Mouse (Mus musculus) spleen, postnatal 14 days (tissue): ENCODE data around the gene Adamts12.
A peak's percentile ranks its signal among the peaks of the same experiment; 100 is the strongest.

ENCODE experiments used
- DNase-seq, 2 experiments: peaks; one replicate each; pipeline ENCODE4 v3.0.0; 2021 to 2022; ENCODE audit warnings: low spot score in 2 of 2

Gene Adamts12

DNA sequence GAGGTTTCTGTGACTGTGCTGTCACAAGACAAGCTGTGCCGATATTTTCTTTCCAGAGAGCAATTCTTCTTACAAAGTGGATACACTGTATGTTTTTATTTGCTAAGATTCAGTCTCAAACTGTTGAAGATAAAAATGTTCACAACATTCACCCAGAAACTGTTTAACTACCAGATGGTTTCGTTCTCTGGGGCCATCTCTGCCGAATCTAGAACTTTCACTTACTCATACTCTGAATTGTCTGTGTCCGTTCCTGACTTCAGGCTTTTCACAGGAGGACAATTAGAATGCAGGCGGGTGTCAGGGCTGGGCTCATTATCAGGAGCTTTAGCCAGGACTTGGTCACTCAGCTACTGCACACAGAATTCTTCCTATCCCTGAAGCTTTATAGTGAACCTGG lies 227.7 kb downstream of the Adamts12 start:
- no peak for DNase-seq

DNA sequence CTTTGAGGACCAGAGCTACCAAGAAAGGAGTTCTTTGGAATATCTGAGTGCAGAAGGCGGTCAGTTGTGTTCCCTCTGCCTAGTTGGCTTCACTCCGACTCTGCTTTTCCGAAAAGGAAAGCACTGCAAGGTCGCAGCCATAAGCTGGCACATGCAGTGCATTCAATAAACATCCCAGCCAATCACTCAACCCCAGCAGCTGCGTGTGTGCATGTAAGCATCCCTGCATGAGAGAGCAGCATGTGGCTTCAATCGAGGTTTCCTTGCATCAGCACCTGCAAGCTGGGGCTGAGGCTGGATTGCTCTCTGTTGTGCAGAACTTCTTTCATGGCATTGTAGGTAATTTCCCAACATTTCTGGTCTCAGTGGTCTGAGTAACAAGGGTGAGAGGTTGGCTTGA lies 230.4 kb downstream of the Adamts12 start:
- DNase-seq: no peak

DNA sequence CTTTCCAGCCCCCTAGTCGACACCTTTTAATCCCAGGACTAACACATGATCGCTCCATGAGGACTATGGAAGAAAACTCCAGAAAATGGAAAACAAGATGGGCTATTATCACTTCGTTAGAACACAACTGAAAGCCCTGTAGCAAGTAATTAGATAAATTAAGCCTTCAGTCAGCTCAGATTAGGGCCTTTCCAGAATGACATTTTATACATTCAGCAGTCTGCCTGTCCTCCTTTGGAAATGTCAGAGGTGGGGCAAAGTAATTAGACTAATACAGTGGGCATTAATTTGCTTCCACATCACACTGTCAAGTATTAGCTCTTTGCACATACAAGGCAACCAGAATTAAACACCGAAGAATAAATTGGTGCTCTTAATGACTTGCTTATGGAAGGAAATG lies 233.4 kb downstream of the Adamts12 start:
- no peak for DNase-seq

DNA sequence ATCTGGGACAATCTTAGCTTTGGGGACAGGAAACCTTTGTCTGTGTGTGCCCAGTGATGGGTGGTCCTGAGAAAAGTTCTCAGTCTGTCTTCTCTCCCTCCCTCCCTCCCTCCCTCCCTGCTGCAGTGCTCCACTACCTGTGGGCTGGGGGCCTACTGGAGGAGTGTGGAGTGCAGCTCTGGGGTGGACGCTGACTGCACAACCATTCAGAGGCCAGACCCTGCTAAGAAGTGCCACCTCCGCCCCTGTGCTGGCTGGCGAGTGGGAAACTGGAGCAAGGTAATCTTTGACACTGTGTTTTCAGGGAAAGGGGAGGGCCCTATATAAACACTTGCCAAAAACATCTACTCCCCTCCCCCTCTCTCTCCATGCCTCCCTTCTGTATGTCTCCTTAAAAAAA lies 252.5 kb downstream of the Adamts12 start:
- DNase-seq: no peak

DNA sequence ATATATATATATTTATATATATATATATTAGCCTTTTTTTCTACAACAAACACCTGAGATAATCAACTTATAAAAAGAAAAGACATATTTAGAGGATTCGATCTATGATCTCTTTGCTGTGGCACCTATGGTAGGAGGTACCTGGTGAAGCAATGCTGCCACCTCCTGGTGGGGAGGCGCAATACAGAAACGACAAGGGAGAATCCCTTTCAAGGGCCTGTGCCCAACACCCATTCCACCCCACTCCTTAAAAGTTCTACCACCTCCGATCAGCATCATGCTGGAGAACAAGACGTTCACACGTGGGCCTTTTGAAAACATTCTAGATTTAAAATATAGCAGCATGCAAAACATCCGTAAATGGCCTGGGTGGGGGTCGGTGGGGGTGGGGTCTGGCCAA lies 255.9 kb downstream of the Adamts12 start:
- DNase-seq: peak in 1 of 2 experiments; percentile 7

DNA sequence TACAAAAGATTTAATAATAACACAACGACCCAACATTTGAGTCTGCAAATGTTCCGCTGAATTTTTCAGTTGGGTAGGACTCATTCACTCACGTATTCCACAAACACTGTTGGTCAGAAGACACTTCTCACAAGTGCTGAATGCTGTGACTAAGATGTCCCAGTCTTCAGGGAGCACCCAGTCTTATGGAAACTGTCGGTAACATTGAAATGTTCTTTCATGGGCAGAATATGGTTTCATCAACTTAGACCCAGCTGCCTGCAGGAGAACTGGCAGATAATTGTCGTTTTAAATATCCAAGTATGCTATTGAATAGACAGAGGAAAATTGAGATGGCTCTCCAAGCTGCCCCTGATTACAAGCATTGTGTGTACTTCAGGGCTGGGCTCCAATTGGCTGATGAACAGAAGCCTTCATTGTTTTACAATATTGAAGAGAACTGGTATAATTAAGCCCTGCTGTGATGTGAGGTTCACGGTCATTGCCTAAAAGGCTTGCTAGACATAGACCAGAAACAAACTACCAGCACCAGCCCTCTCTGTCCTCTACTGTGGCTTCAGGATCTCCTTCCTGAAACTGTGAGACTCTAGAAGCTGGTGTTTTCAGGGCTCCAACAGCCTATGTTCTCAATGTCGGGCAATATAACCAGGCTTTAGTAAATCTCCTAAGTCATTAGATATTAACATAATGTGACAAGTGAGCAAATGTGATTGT lies 275.0 kb downstream of the Adamts12 start:
- DNase-seq: no peak

DNA sequence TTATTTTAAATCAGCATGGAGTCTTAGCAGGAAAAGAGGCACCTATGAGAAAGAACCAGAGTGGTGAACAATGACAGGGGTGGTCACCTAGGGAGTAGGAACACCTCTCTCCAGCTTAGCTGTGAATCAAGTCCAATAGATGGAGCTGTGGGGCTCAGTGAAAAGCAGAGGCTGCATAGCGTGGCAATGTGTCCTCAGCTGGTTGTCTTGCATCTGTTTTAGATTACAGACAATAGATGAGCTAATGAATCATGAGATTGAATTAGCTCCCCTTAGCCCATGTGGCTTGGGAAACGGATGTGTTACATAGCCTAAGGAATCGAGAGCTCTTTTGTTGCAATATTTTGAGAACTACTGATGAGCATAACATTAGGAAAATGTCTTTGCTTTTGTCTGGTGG lies 291.3 kb downstream of the Adamts12 start:
- DNase-seq: no peak

DNA sequence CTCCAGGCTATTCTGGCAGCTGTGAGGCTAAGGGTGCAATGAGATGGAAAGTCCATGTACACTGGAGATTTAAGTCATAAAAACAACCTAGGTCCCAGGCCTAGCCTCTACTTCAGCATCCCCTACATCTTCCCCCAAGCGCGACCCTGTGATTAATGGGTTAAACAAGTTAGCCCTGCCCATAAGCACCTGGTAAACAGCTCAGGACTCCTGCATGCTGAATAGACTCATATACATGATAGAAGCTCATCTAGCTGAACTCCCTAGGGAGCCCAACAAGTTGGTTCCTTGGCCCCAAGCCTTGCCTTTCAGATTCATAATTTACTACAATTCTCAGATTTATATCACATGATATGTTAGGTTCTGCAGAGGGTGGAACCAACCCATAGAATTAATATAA lies 292.9 kb downstream of the Adamts12 start:
- DNase-seq: no peak

DNA sequence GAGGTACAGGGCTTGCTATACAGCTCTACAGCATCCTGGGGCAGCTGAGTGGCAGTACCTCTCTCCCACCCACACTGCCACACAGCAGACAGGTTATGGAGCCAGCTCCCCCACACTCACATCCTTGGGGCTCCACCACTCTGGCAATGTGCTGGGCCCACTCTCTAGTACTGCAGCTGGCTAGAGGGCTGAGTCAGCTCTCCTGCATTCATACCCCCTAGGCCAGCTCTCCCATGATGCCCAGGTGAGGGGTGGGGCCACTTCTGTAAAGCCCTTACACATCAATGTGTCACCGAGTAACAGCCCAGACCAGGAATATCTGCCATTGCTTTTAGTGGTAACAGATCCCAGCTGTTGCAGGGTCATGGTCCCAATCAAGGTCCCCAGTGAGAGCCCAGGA lies 296.3 kb downstream of the Adamts12 start:
- no peak for DNase-seq

DNA sequence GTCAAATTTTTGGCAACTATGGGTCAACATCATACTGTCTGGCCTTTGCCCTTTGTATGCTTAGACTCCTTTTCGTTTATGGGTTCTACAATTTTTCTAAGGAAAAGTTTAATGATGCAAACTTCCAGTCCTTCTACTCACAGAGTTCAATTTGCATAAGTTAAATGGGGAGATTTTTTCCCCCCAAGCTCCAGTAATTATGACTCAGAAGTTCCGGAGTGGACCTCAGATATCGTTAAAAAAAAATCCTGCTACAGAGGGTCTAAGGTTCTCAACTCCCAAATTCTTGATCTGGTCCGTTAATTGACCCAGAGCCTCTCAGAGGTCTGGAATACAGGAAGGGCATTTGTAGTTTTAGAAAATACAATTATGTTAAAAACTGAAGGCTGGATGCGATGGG lies 297.2 kb downstream of the Adamts12 start:
- DNase-seq: no peak

DNA sequence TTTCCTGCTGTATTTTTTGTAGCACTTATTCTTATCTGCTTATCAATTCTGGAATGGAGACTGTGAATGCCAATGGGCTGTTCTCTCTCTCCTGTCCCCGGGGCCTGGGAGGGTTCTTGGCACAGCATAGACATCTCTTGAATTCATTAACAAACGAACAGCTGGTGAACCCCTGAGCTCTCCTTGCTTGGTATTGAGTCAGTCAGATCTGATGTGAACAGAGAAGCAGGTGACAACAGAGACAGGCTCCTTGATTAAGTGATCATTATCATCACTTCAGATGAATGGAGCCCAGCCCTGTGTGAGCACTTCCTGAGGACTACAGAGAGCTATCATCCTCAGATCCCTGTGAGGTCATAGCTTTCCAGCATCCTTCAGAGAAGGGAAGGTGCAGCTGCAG lies 299.5 kb downstream of the Adamts12 start:
- no peak for DNase-seq

DNA sequence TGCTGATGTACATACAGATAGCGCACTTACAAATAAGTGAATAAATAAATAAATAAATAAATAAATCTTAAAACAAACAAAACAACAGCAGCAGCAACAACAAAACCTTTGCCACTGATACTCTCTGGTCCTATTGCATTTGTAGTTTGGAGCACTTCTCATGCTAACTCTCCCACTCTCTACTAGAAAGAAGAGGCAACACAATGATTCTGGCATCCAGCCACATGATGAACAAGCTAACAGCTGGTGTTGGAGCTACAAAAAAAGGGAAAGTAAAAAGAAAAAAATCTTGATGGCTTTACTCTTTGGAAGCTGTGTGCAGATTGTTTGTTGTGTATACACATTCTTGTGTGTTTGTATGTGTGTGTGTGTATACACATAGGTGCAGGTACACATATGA lies 300.2 kb downstream of the Adamts12 start:
- no peak for DNase-seq

DNA sequence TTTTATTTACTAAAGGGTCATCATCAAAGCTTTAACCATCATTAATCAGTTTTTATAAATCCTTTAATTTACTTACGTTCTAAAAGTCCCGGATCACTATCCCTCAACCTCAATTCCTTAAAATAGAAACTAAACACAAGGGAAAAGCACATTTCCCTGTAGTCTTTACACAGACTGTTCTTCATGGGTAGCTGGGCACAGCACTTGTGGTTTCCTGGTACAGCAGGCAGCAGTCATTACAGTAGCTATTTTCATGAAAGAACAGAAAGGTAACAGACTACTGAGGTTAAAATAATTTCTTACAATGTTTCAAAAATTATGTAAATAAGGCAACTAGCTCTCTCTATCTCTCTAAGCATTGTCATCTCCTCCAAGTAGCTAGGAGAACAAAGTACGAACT lies 305.0 kb downstream of the Adamts12 start:
- no peak for DNase-seq

DNA sequence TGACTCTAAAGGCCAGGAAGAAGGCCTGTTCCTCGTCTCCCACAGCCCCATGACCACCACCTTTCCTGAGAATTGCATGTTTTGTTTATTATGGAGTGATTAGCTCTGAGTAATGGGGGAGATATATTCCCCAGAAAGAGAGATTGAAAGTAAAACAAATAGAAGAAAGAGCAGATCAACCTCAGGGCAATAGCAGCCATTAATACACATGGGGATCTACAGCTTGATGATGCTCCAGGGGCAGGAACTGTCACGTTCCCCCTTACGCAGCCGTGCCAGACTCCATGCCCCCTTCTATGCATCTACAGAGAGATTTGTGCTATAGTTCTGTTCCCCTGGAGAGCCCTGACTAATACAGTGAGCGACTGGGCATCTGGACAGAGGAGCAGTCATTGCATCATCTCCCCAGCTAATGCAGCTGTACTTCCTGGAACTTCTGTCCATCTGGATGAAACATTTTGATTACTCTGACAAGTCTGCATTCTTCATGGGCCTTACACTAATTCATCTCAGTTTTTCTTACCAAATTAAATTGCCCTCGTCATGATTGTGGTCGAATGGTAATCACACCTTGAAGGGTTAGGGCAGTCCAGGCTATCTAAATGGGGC lies 306.0 kb downstream of the Adamts12 start:
- no peak for DNase-seq

DNA sequence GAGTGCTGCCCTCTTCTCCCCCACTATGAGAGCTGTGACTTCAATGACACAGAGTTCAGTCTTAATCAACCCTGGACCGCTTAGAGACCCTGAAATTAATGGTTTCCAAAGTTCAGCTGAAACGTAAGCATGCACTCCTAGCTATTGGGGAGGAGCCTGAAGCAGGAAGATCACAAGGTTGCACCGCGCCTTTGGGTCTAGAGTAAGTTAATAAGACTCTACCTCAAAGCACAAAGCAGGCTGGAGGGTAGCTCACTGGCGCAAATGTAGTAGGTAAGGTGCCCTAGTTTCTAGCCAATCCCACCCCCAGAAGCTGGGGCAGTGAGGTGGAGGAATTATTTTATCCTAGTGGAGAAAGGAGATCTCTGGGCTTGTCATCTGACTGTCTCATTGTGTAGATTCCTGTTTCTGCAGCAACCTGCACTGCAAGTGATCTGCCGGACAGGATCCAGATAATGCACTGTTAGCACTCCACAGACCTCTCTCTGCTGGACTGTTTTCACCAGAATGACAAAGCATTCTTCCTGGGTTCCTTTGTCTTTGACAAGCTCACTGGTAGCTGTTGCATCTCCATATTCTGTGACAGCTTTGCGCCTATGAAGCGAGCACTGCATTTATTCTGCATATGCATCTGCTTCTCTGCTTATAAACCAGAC lies 315.0 kb downstream of the Adamts12 start:
- DNase-seq: no peak

DNA sequence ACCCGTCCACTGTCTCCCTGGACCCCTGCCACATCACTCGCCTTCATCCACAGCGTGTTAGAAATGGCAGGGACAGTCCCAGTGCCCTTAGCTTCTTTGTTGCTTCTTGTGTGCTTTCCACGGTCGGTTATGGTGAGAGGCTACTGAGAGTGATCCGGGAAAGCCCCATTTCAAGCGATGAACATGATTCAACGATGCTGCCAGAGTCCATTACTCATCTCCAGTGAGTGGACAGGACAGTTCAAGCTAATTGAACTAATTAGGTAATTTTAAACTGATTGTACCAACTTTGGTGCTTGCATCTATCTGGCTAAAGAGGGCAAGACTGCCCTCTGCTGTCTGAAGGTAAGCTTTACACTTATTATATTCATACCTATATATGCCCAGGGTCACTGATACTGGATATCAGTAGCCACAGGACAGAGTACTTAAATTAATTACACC lies 315.5 kb downstream of the Adamts12 start:
- no peak for DNase-seq

DNA sequence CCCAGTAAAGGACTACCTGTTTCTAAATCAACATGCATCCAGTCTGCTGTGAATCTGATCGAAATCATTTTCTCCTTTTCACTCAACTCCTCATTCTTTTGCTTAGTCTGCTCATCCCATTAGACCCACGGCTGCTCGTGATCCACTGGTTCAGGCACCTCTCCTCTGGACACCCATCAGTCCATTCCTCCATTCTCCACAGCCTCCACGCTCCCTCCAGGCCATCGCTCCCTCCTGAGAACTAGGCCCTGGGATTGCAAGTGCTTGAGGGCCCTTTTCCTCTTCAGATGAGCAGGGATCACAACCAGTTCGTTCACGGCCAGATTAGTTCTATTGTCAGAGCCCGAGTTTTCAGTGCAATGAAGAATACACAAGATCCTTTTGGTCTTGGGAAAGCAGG lies 316.0 kb downstream of the Adamts12 start:
- DNase-seq: no peak

DNA sequence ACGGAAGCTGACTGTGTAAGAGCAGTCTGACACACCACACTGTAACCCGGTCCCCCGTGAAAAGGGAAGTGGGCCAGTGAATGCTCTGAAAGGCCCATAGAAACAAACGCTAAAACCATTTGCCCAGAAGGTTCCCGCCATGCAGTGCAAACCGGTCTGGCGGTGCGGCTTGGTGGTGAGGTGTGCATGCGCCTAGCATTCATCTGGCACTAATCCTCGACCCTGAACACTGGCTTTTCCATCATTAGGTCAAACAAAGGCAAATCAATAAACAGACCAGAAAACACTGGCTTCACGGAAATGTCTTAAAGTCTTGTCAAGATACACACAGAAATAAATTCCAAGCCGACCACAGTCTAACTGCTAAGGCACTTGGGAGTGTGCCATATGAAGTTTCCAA lies 318.0 kb downstream of the Adamts12 start:
- DNase-seq: no peak

DNA sequence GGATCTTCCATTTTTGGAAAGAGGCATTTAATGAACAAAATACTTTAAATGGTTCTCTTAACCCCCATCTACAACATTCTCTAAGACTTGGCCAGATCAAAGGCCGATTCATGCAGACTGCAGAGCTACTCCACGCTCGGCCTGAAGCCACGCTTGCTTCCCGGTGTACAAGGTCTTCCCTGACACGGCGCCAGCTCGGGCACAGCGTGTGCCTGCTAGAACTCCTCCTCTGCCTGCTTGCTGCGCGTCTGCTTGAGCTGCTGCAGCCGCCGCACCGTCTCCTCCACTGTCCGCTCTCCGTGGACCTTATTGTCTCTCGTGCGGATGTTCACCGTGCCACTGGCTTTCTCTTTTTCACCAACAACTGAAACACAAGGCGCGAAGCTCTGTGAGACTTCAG lies 319.2 kb downstream of the Adamts12 start:
- DNase-seq: no peak

DNA sequence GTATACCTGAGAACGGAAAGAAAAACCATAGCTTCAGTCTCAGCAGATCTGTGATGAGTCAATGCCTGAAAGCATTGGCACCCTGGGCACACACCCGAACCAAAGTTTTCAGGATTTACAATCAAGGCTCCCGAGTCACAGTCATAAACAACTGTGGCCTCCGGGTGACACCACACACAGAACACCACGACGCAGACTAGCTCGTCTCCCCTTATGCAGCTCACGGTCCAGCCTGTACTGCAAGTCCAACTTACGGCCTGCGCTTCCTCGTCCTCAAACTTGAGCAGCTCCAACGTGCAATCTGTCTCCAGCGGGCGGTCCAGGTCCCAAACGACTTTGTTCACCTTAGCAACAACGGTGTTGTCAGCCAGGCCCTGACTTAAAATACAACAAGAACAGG lies 328.3 kb downstream of the Adamts12 start:
- no peak for DNase-seq

DNA sequence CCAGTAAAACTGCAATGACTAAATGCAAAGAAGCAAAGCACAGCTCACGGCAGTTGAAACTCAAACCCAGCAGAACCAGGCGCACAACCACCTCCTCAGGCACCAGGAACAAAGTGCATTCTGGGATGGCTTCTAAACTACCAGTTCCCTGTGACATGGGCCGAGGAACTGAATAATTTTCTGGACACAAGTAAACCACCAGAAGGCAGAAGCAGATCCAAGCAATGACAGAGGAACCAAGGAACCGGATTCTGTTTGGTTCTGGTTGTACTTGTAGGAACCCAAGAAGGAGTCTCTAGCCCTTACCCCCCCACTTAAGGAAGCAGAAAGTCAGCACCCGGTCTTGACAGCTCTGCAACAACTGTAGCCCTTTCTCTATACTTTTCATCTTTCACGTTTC lies 331.8 kb downstream of the Adamts12 start:
- no peak for DNase-seq
